Mouse (Mus musculus): ENCODE results near the gene Ctnnb1.

Ctnnb1 gene

GRCm38 (mm10) chr9:120918642-120919041 is 10.4 kb upstream of the Ctnnb1 start:
- in situ Hi-C loops (cut with MboI; ENCODE audit: low pct_unique_long_range_greater_than_20kb in 1 of 2, low sequenced_read_pairs in 2 of 2, unreplicated experiment in 1 of 2) = no loop called here

DNA sequence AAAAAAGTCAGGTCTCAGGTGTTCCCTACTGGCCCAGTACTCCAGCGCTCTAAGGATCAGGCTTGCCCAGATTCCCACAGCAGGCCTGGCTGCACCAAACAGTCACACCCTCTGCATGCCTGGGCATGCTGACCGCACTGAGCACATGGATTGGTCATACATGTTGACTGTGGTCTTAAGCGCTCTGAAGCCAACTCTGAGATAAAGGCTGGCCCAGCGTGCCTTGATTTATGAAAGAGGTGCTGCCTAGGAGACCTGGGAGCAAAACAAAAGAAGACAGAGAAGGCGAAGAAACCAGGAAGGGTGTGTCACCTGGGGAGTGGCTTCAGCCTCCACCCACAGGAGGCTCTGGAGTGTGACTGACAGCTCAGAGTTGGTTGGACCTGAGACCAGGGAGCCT is 9.9 kb upstream of the Ctnnb1 start:
- in situ Hi-C loops (cut with MboI; ENCODE audit: low pct_unique_long_range_greater_than_20kb in 1 of 2, low sequenced_read_pairs in 2 of 2, unreplicated experiment in 1 of 2) = no loop called here

DNA sequence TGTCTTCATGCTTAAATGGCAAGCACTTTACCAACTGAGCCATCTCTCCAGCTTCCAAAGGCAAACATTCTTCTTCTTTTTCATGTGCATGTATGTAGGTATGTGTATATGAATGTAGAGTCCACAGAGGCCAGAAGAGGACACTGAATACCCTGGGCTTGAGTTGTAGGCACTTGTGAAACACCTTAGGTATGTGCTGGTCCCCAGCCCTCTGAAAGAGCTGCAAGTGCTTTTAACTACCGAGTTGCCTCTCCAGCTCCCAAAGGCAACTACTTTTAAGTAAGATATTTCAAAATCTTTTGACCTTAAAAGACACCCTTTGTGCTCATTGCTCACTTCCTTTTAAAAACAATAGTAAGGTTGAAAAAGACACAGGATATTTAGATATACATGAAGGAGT is 2.9 kb upstream of the Ctnnb1 start:
- in situ Hi-C loops (cut with MboI; ENCODE audit: low pct_unique_long_range_greater_than_20kb in 1 of 2, low sequenced_read_pairs in 2 of 2, unreplicated experiment in 1 of 2) = no loop called here

DNA sequence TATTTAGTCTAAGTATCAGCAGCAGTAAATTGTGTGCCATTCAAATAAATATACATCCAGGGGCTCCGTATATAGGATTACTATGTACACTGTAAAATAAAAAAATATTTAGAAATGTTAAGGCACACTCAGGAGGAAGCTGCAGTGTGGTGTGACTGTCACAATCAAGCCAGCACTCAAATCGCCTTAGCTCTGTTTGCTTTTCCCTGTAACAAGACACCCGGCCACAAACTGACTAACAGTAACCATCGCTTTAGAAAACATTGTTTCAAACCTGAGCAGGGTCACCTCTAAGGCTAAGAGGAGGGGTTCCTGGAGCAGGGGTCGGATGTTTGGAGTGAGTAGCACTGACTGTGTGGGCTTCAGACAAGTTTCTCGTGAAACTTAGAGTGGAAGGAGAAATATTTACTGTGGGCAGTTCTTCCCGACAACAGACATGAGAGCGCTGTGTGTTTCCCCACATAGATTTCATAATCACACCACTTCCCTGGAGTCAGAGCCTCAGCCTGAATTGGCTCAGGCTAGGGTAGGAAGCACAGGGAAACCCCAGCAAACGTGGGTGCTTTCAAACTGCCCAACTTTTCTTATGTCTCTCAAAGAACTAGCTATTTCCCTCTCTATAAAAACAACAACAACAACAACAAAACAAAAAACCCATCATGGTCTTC is 1.9 kb upstream of the Ctnnb1 start:
- in situ Hi-C loops (cut with MboI; ENCODE audit: low pct_unique_long_range_greater_than_20kb in 1 of 2, low sequenced_read_pairs in 2 of 2, unreplicated experiment in 1 of 2) = no loop called here

- in situ Hi-C loops (cut with MboI; ENCODE audit: low pct_unique_long_range_greater_than_20kb in 1 of 2, low sequenced_read_pairs in 2 of 2, unreplicated experiment in 1 of 2) = no loop called here
These were observed 1.0 kb downstream of the Ctnnb1 start for GRCm38 (mm10) chr9:120930021-120930420.

- in situ Hi-C loops (cut with MboI; ENCODE audit: low pct_unique_long_range_greater_than_20kb in 1 of 2, low sequenced_read_pairs in 2 of 2, unreplicated experiment in 1 of 2) = no loop called here
These were observed 1.8 kb downstream of the Ctnnb1 start for GRCm38 (mm10) chr9:120930811-120931210.

DNA sequence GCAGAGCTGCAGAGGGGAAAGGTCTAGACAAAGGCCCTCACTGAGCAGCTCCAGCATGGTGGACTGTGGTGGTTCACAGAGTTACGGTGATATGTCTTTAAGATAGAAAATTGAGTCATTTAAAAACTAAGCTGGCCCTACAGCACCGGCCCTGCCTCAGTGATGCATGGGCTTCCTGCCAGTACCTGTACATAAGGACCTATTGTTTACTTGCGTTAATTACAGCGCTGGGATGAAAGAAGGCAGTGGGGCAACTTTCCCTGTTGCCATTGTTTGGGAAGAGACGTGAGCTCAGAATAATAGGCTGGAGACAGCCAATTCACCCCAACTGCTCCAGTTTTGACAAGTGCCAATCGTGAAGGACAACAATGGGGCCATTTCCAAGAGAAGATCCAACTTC is 3.4 kb downstream of the Ctnnb1 start:
- in situ Hi-C loops (cut with MboI; ENCODE audit: low pct_unique_long_range_greater_than_20kb in 1 of 2, low sequenced_read_pairs in 2 of 2, unreplicated experiment in 1 of 2) = no loop called here

- in situ Hi-C loops (cut with MboI; ENCODE audit: low pct_unique_long_range_greater_than_20kb in 1 of 2, low sequenced_read_pairs in 2 of 2, unreplicated experiment in 1 of 2) = no loop called here
These were observed 4.0 kb downstream of the Ctnnb1 start for GRCm38 (mm10) chr9:120932797-120933586.

DNA sequence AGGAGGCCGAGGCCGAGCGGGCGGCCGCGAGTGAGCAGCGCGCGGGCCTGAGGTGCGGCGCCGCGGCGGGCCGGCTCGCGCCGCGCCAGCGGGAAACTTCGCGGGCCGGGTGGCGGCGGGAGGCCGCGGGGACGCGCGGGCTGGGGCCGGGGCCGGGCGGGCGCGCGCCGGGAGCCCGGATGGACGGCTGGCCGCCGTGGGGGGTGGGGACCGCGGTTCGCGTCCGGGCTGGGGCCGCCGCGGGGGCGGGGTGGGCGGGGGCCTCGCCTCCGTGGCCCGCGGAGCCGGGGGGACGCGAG is 4.5 kb downstream of the Ctnnb1 start:
- in situ Hi-C loops (cut with MboI; ENCODE audit: low pct_unique_long_range_greater_than_20kb in 1 of 2, low sequenced_read_pairs in 2 of 2, unreplicated experiment in 1 of 2) = no loop called here

GRCm38 (mm10) chr9:120933886-120934758 is 5.1 kb downstream of the Ctnnb1 start:
- in situ Hi-C loops (cut with MboI; ENCODE audit: low pct_unique_long_range_greater_than_20kb in 1 of 2, low sequenced_read_pairs in 2 of 2, unreplicated experiment in 1 of 2) = no loop called here

DNA sequence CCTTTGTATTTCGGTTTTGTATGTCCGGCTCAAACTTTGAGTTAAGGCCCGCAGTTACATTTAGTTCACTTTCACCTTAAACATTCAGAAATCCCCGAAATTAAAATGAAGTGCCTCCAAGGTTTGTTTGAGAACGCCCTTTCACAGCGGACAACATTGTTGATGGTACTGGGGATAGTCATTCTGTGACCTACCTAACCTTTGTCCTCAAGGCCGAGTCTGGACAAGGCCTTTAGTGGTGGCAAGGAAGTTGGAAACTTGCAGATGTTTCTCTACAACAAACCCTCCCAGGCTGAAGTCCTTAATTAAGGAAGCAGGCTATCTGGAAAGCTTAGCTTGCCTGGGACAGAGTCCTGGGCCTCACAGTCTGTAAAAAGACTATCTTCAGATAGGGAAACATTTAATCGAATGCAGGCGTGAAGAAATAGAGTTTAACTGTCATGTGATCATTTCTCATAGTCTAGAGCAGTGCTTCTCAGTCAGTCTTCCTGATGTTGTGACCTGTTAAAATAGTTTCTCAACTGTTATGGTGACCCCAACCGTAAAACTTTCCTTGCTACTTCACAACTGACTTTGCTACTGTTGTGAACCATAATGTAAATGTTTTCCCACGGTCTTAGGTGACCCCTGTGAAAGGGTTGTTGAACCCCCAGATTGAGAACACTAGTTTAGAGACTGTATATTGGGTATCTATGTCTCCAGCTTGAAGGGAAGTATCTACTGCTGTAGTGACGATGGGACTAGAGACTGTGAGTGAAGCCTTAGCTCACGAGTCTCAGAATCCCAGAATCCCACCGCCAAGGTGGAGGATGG is 6.0 kb downstream of the Ctnnb1 start:
- in situ Hi-C loops (cut with MboI; ENCODE audit: low pct_unique_long_range_greater_than_20kb in 1 of 2, low sequenced_read_pairs in 2 of 2, unreplicated experiment in 1 of 2) = no loop called here

DNA sequence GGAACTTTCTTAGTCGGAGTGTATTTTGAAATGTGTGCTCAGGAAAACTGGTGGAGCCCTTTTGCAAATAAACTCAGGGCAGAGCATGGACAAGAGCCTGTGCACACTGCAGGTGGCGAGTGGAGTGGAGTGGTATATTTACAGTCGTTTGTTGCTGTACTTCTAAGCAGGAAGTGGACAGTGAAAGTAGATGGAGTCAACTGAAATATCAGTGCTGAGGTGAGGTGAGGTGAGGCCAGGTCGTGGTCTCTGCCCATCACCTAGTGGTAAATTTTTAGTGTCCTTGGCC is 6.6 kb downstream of the Ctnnb1 start:
- in situ Hi-C loops (cut with MboI; ENCODE audit: low pct_unique_long_range_greater_than_20kb in 1 of 2, low sequenced_read_pairs in 2 of 2, unreplicated experiment in 1 of 2) = no loop called here

- in situ Hi-C loops (cut with MboI; ENCODE audit: low pct_unique_long_range_greater_than_20kb in 1 of 2, low sequenced_read_pairs in 2 of 2, unreplicated experiment in 1 of 2) = no loop called here
These were observed 7.3 kb downstream of the Ctnnb1 start for GRCm38 (mm10) chr9:120936351-120936750.

GRCm38 (mm10) chr9:120940858-120941257 is 11.8 kb downstream of the Ctnnb1 start:
- in situ Hi-C loops (cut with MboI; ENCODE audit: low pct_unique_long_range_greater_than_20kb in 1 of 2, low sequenced_read_pairs in 2 of 2, unreplicated experiment in 1 of 2) = no loop called here

GRCm38 (mm10) chr9:120943757-120944156 is 14.7 kb downstream of the Ctnnb1 start:
- in situ Hi-C loops (cut with MboI; ENCODE audit: low pct_unique_long_range_greater_than_20kb in 1 of 2, low sequenced_read_pairs in 2 of 2, unreplicated experiment in 1 of 2) = no loop called here

GRCm38 (mm10) chr9:120944211-120944610 is 15.2 kb downstream of the Ctnnb1 start:
- in situ Hi-C loops (cut with MboI; ENCODE audit: low pct_unique_long_range_greater_than_20kb in 1 of 2, low sequenced_read_pairs in 2 of 2, unreplicated experiment in 1 of 2) = no loop called here

DNA sequence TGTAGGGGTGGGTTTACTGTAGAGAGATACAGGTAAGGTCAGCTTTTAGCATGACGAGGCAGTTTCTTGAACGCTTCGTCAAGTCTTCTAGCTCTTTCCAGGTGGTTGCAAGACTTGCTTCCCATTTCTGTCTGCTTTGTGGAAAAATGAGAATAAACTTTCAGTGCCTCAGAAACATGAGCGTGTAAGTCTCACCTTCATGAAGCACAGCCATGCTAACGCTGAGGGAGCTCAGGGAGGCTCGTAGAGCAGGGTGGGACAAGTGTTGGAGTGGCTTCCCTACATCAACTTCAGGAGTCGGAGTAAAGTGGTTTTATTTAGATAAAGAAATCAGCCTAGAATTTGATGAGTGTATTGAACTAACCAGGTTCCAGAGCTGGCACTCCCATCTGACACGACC is 17.1 kb downstream of the Ctnnb1 start:
- in situ Hi-C loops (cut with MboI; ENCODE audit: low pct_unique_long_range_greater_than_20kb in 1 of 2, low sequenced_read_pairs in 2 of 2, unreplicated experiment in 1 of 2) = no loop called here

- in situ Hi-C loops (cut with MboI; ENCODE audit: low pct_unique_long_range_greater_than_20kb in 1 of 2, low sequenced_read_pairs in 2 of 2, unreplicated experiment in 1 of 2) = no loop called here
These were observed 19.8 kb downstream of the Ctnnb1 start for GRCm38 (mm10) chr9:120948832-120949231.

DNA sequence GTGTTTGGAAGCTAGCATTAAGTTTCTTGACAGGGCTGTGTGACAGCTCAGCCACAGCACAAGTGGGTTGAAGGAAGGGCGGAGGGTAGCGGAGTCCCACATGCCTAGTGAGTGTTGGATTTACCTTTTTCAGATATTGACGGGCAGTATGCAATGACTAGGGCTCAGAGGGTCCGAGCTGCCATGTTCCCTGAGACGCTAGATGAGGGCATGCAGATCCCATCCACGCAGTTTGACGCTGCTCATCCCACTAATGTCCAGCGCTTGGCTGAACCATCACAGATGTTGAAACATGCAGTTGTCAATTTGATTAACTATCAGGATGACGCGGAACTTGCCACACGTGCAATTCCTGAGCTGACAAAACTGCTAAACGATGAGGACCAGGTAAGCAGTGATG is 21.7 kb downstream of the Ctnnb1 start:
- in situ Hi-C loops (cut with MboI; ENCODE audit: low pct_unique_long_range_greater_than_20kb in 1 of 2, low sequenced_read_pairs in 2 of 2, unreplicated experiment in 1 of 2) = no loop called here

Measured in mouse embryonic stem cell (cell line).